In the genomic region with DNA sequence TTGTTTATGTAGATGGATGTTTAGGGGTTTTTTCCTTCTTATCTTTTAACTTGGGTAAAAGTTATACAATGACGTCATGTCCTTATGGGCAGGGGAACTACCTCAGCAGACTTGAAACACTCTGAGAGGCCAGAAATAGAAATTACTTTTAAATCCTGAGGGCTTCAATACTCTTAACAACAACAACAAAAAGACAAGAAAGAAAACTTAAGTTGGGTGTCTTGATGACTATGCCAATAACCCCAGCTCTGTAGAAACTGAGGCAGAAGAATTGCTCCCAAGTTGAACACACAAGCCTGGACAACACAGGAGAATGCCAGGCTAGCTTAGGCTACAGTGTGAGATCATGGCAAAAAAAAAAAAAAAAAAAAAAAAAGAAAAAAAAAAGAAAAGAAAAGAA, we compare ENCODE assay signal across 8 mouse cellular contexts. TPM values are rescaled to one million over a fixed set of nuclear protein-coding genes. Genes with fewer than 3 reads are reported as not detected.
DNase-seq lines count a peak whose midpoint lies in the region; ATAC-seq lines count a peak whose summit lies in the region.

No protein-coding gene starts in this region.

- H3K4me2 ChIP-seq in forebrain, embryonic 14.5 days (ENCODE audit: low read length), result peak overlapping the region; percentile 35; the same call in 1 of the 2 replicates
- peak overlapping the region; percentile 82 for H3K4me2 ChIP-seq in liver, embryonic 11.5 days

- H3K9ac ChIP-seq in forebrain, embryonic 14.5 days (ENCODE audit: low read length), result no peak overlapping the region
- no peak overlapping the region for H3K9ac ChIP-seq in liver, embryonic 11.5 days (ENCODE audit: low read depth, low read length)

- H3K36me3 ChIP-seq in heart, embryonic 10.5 days, result peaks cover 41% of the 10 kb centered on the region
- peaks cover 5% of the 10 kb centered on the region; the same call in 1 of the 2 replicates for H3K36me3 ChIP-seq in forebrain, embryonic 14.5 days (ENCODE audit: control insufficient read depth, insufficient read depth, low read length)
- no peaks in the 10 kb centered on the region; the same call in 1 of the 2 replicates for H3K36me3 ChIP-seq in liver, embryonic 11.5 days (ENCODE audit: control insufficient read depth, insufficient read depth, low read length)

- WGBS in heart, embryonic 10.5 days, result 18% methylated on average over 1 of the region's 1 CpGs
- WGBS in forebrain, embryonic 14.5 days, result 32% methylated on average over 1 of the region's 1 CpGs
- 9% methylated on average over 1 of the region's 1 CpGs for WGBS in liver, embryonic 11.5 days

- peaks cover 16% of the 10 kb centered on the region; the same call in 1 of the 2 replicates for H3K4me1 ChIP-seq in heart, embryonic 10.5 days
- no peaks in the 10 kb centered on the region; the same call in 1 of the 2 replicates for H3K4me1 ChIP-seq in forebrain, embryonic 14.5 days (ENCODE audit: control insufficient read depth, insufficient read depth, low read length)
- H3K4me1 ChIP-seq in liver, embryonic 11.5 days (replicated peaks; ENCODE audit: control insufficient read depth, insufficient read depth, low read length), result peaks cover 4% of the 10 kb centered on the region

- peak overlapping the region; percentile 85 for H3K4me3 ChIP-seq in heart, embryonic 10.5 days
- H3K4me3 ChIP-seq in forebrain, embryonic 14.5 days (ENCODE audit: low read depth, low read length), result peak overlapping the region; percentile 66; the same call in 1 of the 2 replicates
- H3K4me3 ChIP-seq in liver, embryonic 11.5 days (ENCODE audit: low read depth, low read length), result peak overlapping the region; percentile 71

- no peak for ATAC-seq in forebrain, embryonic 14.5 days
- ATAC-seq in liver, embryonic 11.5 days (replicated peaks; ENCODE audit: low FRiP score), result no peak
- no peak for ATAC-seq in megakaryocyte progenitor cell, adult 5-6 weeks (replicated peaks; ENCODE audit: poor library complexity)

- no peak for DNase-seq in heart, embryonic 10.5 days (ENCODE audit: low spot score)
- no peak for DNase-seq in heart, postnatal 4 days
- peak; percentile 56 for DNase-seq in 3T3-L1 (ENCODE audit: low read depth, low spot score)
- DNase-seq in forebrain, embryonic 14.5 days (ENCODE audit: low spot score), result no peak
- DNase-seq in liver, embryonic 11.5 days (ENCODE audit: low spot score), result no peak
- no peak for DNase-seq in cerebellum, adult 11-12 months
- no peak for DNase-seq in cerebellum, adult 8-10 months

- peak overlapping the region; percentile 97 for H3K27ac ChIP-seq in heart, embryonic 10.5 days
- no peak overlapping the region for H3K27ac ChIP-seq in forebrain, embryonic 14.5 days (ENCODE audit: low read depth, low read length)
- no peak overlapping the region for H3K27ac ChIP-seq in liver, embryonic 11.5 days (ENCODE audit: low read depth, low read length)

- no peaks in the 10 kb centered on the region for H3K27me3 ChIP-seq in heart, embryonic 10.5 days (ENCODE audit: insufficient read depth, poor library complexity, severe bottlenecking)
- no peaks in the 10 kb centered on the region for H3K27me3 ChIP-seq in forebrain, embryonic 14.5 days (replicated peaks; ENCODE audit: control insufficient read depth, insufficient read depth, low read length)
- peaks cover 2% of the 10 kb centered on the region; the same call in 1 of the 2 replicates for H3K27me3 ChIP-seq in liver, embryonic 11.5 days (replicated peaks; ENCODE audit: control insufficient read depth, insufficient read depth, low read length)

- no peaks in the 10 kb centered on the region for H3K9me3 ChIP-seq in heart, embryonic 10.5 days
- no peaks in the 10 kb centered on the region for H3K9me3 ChIP-seq in forebrain, embryonic 14.5 days (replicated peaks; ENCODE audit: control insufficient read depth, low read length)
- H3K9me3 ChIP-seq in liver, embryonic 11.5 days (ENCODE audit: control insufficient read depth, low read length), result no peaks in the 10 kb centered on the region

RNA-seq across cellular contexts. Expression of a gene that starts 1.2 kb away (rescaled TPM):
- 356 and 440 TPM in 2 replicates for polyA plus RNA-seq in heart, embryonic 10.5 days (2016; fragmentation: Nextera tagmentation; extraction: Ambion mirVana)
- total RNA-seq in heart, postnatal 4 days (2021), result 100 to 1,000 TPM; 515 to 516 TPM
- polyA plus RNA-seq in forebrain, embryonic 14.5 days (2014; fragmentation: Nextera tagmentation; extraction: Ambion mirVana), result 22.5 and 34.9 TPM in 2 replicates
- 171 and 175 TPM in 2 replicates for polyA plus RNA-seq in liver, embryonic 11.5 days (2014; fragmentation: Nextera tagmentation; extraction: Ambion mirVana)
- 11.5 and 13.7 TPM in 2 replicates for total RNA-seq in megakaryocyte progenitor cell, adult 5-6 weeks (2015)
- total RNA-seq in megakaryocyte progenitor cell, adult 5-6 weeks (2017), result 3.4 and 7.9 TPM in 2 replicates
